Mouse (Mus musculus) forebrain, embryonic 11.5 days (tissue): ENCODE measurements at regions not wholly inside any gene's neighbourhood (a gene's known extent, or its start where the extent isn't known, plus 50 kb on each side); places are given as distances from the start of the nearest gene placed in this dataset.

Source experiments
- ATAC-seq: fragments of 200-750 bp; cut with Nextera tagmentation; replicated peaks from 2 replicates; pipeline ENCODE4 v1.8.0; 2017; ENCODE audit warnings: moderate TSS enrichment; ENCODE audit not compliant: low FRiP score
- DNase-seq: peaks from one replicate; pipeline ENCODE4 v3.0.0-alpha.2; 2017; ENCODE audit warnings: low spot score
- H3K27ac ChIP-seq: fragments of 300-500 bp; sonication (generic); 2 replicates; pipeline ENCODE4 v1.5.1; 2014; ENCODE audit warnings: low read depth, low read length
- H3K27me3 ChIP-seq: fragments of 300-500 bp; sonication (generic); 2 replicates; pipeline ENCODE4 v1.6.1; 2014; ENCODE audit warnings: mild to moderate bottlenecking, low read length, mixed read lengths; ENCODE audit not compliant: control insufficient read depth, insufficient read depth
- H3K36me3 ChIP-seq: fragments of 300-500 bp; sonication (generic); 2 replicates; pipeline ENCODE4 v1.6.1; 2014; ENCODE audit warnings: mild to moderate bottlenecking, low read length, moderate library complexity, mixed read lengths; ENCODE audit not compliant: control insufficient read depth, insufficient read depth
- H3K4me1 ChIP-seq: fragments of 300-500 bp; sonication (generic); replicated peaks from 2 replicates; pipeline ENCODE4 v1.6.1; 2014; ENCODE audit warnings: low read length, mixed read lengths; ENCODE audit not compliant: control insufficient read depth, insufficient read depth
- H3K4me2 ChIP-seq: fragments of 300-500 bp; sonication (generic); 2 replicates; pipeline ENCODE4 v1.6.1; 2014; ENCODE audit warnings: low read depth, mild to moderate bottlenecking, low read length, moderate library complexity, mixed read lengths; ENCODE audit not compliant: severe bottlenecking
- H3K4me3 ChIP-seq: fragments of 300-500 bp; sonication (generic); 2 replicates; pipeline ENCODE4 v1.5.1; 2014; ENCODE audit warnings: low read depth, low read length
- H3K9ac ChIP-seq: fragments of 300-500 bp; sonication (generic); 2 replicates; pipeline ENCODE4 v1.6.1; 2014; ENCODE audit warnings: low read length
- H3K9me3 ChIP-seq: fragments of 300-500 bp; sonication (generic); 2 replicates; pipeline ENCODE4 v1.6.1; 2016; ENCODE audit warnings: low read length, mixed read lengths; ENCODE audit not compliant: control insufficient read depth
- WGBS: fragments of 180-500 bp; shearing (Covaris S2); extraction: QIAGEN DNeasy Blood & Tissue Kit; methylation state at CpG from one replicate; pipeline ENCODE4 v1.1.7; 2014; 5-methylcytosine and 5-hydroxymethylcytosine counted together

- Histone ChIP-seq H3K36me3 (no peaks in the 10 kb centered on the region), H3K4me1 (no peaks in the 10 kb centered on the region), H3K9me3 (no peaks in the 10 kb centered on the region), H3K4me3 (no peak overlapping the region), H3K27me3 (no peaks in the 10 kb centered on the region; the same call in 1 of the 2 replicates), H3K27ac (no peak overlapping the region), H3K4me2 (no peak overlapping the region), H3K9ac (no peak overlapping the region)
- DNase-seq (no peak), ATAC-seq (no peak)
- WGBS, result 17% methylated on average over 11 of the region's 11 CpGs
Observed at GRCm38 (mm10) chr11:82602818-82603217, 161.3 kb downstream of the Cct6b start.

- DNase-seq (no peak), ATAC-seq (no peak)
- Histone ChIP-seq H3K4me2 (no peak overlapping the region), H3K4me3 (no peak overlapping the region), H3K9me3 (no peaks in the 10 kb centered on the region), H3K4me1 (no peaks in the 10 kb centered on the region), H3K36me3 (no peaks in the 10 kb centered on the region), H3K9ac (no peak overlapping the region), H3K27me3 (no peaks in the 10 kb centered on the region; the same call in 1 of the 2 replicates), H3K27ac (no peak overlapping the region)
- 49% methylated on average over 2 of the region's 2 CpGs for WGBS
Observed at GRCm38 (mm10) chr11:82602250-82602649, 161.9 kb downstream of the Cct6b start.

- H3K4me2 ChIP-seq, result no peak overlapping the region
- WGBS, result 80% methylated on average over 9 of the region's 9 CpGs
- no peaks in the 10 kb centered on the region for H3K4me1 ChIP-seq
- no peaks in the 10 kb centered on the region for H3K36me3 ChIP-seq
- H3K9ac ChIP-seq, result no peak overlapping the region
- no peak for ATAC-seq
- H3K9me3 ChIP-seq, result no peaks in the 10 kb centered on the region
- H3K27ac ChIP-seq, result no peak overlapping the region
- no peak for DNase-seq
- H3K27me3 ChIP-seq, result no peaks in the 10 kb centered on the region; the same call in 1 of the 2 replicates
- no peak overlapping the region for H3K4me3 ChIP-seq
Observed at GRCm38 (mm10) chr11:82600151-82600550, 164.0 kb downstream of the Cct6b start.

- H3K27me3 ChIP-seq, result no peaks in the 10 kb centered on the region; the same call in 1 of the 2 replicates
- DNase-seq (no peak), ATAC-seq (no peak)
- no peaks in the 10 kb centered on the region for H3K9me3 ChIP-seq
- no peak overlapping the region for H3K9ac ChIP-seq
- H3K4me1 ChIP-seq, result no peaks in the 10 kb centered on the region
- H3K4me2 ChIP-seq, result no peak overlapping the region
- no peak overlapping the region for H3K27ac ChIP-seq
- H3K4me3 ChIP-seq, result no peak overlapping the region
- H3K36me3 ChIP-seq, result no peaks in the 10 kb centered on the region
- WGBS, result 13% methylated on average over 6 of the region's 6 CpGs
Observed at GRCm38 (mm10) chr11:82597757-82598156, 166.4 kb downstream of the Cct6b start.

DNA sequence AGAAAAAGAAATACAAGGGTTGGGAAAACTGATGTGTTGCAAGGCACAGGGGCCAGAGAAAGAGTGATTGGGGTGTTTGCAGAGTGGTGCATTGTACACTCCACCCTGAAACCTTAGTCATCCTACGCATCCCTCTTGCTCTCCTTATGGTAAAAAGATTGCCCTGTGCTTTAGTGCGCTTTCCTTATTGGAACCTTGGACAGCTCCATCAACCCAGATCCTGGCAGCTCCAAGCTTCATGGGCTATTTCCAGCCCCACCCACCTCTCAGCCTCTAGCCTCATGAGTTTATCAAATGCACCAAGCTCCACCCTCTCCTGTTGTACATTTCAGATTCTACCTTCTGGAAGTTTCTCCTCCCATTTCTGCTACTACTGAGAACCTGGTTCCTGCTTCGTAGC lies 167.3 kb downstream of the Cct6b start:
- no peaks in the 10 kb centered on the region for H3K9me3 ChIP-seq
- H3K27me3 ChIP-seq, result no peaks in the 10 kb centered on the region; the same call in 1 of the 2 replicates
- no peak overlapping the region for H3K4me2 ChIP-seq
- 64% methylated on average over 3 of the region's 3 CpGs for WGBS
- H3K36me3 ChIP-seq, result no peaks in the 10 kb centered on the region
- no peak for ATAC-seq
- no peak overlapping the region for H3K27ac ChIP-seq
- no peak overlapping the region for H3K9ac ChIP-seq
- no peak overlapping the region for H3K4me3 ChIP-seq
- no peaks in the 10 kb centered on the region for H3K4me1 ChIP-seq
- DNase-seq, result no peak

- Histone ChIP-seq H3K27me3 (no peaks in the 10 kb centered on the region), H3K9me3 (no peaks in the 10 kb centered on the region), H3K36me3 (no peaks in the 10 kb centered on the region), H3K27ac (no peak overlapping the region), H3K4me1 (no peaks in the 10 kb centered on the region), H3K9ac (no peak overlapping the region), H3K4me3 (no peak overlapping the region), H3K4me2 (no peak overlapping the region)
- ATAC-seq (no peak), DNase-seq (no peak)
- 82% methylated on average over 2 of the region's 2 CpGs for WGBS
Observed at GRCm38 (mm10) chr11:82589761-82590160, 174.4 kb downstream of the Cct6b start.

DNA sequence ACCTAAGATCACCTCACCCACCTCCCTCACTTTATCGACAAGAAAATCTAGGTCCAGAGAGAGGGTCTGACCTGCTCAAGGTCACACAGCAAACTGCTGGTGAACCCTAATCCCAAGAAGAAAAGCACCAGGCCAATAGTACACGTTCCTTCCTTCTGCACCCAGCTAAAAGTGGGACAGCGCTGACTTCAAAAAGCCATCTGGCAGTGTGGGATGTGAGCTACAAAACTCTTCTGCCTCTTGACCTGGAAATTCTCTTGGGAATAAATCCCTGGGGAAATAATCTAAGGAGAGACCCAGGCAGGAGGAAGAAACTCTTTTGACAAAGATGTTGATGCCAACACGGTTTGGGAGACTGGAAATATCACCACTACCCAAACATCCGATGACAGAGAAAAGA lies 175.4 kb downstream of the Cct6b start:
- no peak for DNase-seq
- no peaks in the 10 kb centered on the region for H3K9me3 ChIP-seq
- H3K9ac ChIP-seq, result no peak overlapping the region
- H3K4me1 ChIP-seq, result no peaks in the 10 kb centered on the region
- no peak overlapping the region for H3K4me2 ChIP-seq
- H3K4me3 ChIP-seq, result no peak overlapping the region
- no peak overlapping the region for H3K27ac ChIP-seq
- no peak for ATAC-seq
- no peaks in the 10 kb centered on the region for H3K36me3 ChIP-seq
- WGBS, result 91% methylated on average over 5 of the region's 5 CpGs
- no peaks in the 10 kb centered on the region for H3K27me3 ChIP-seq

- H3K27ac ChIP-seq, result 0 out of 2 replicates have a peak overlapping the region, but pooled peaks have one; percentile 7
- H3K36me3 ChIP-seq, result no peaks in the 10 kb centered on the region
- H3K4me2 ChIP-seq, result no peak overlapping the region
- no peaks in the 10 kb centered on the region for H3K27me3 ChIP-seq
- no peak overlapping the region for H3K9ac ChIP-seq
- peak; percentile 63 for ATAC-seq
- no peak overlapping the region for H3K4me3 ChIP-seq
- H3K9me3 ChIP-seq, result no peaks in the 10 kb centered on the region
- 13% methylated on average over 7 of the region's 7 CpGs for WGBS
- no peak for DNase-seq
- H3K4me1 ChIP-seq, result peaks cover 8% of the 10 kb centered on the region
Observed at GRCm38 (mm10) chr11:82579841-82580415, 184.2 kb downstream of the Cct6b start.

- no peak overlapping the region for H3K4me3 ChIP-seq
- no peak overlapping the region for H3K4me2 ChIP-seq
- H3K27me3 ChIP-seq, result no peaks in the 10 kb centered on the region
- peaks cover 8% of the 10 kb centered on the region for H3K4me1 ChIP-seq
- ATAC-seq (no peak), DNase-seq (no peak)
- 50% methylated on average over 3 of the region's 3 CpGs for WGBS
- no peaks in the 10 kb centered on the region for H3K9me3 ChIP-seq
- no peaks in the 10 kb centered on the region for H3K36me3 ChIP-seq
- no peak overlapping the region for H3K9ac ChIP-seq
- H3K27ac ChIP-seq, result no peak overlapping the region
Observed at GRCm38 (mm10) chr11:82576019-82576418, 187.3 kb downstream of the Tmem132e start.
